Mouse (Mus musculus) kidney, postnatal 25 days (tissue): Measurements from ENCODE around the gene Shisa9.

ENCODE experiments used
- DNase-seq, 2 experiments: peaks; one replicate each; pipeline ENCODE4 v3.0.0; 2021; ENCODE audit warnings: mixed read lengths in 2 of 2

The Shisa9 gene

GRCm38 (mm10) chr16:12203055-12203454, 219.1 kb downstream of the Shisa9 start:
- DNase-seq: no peak

DNA sequence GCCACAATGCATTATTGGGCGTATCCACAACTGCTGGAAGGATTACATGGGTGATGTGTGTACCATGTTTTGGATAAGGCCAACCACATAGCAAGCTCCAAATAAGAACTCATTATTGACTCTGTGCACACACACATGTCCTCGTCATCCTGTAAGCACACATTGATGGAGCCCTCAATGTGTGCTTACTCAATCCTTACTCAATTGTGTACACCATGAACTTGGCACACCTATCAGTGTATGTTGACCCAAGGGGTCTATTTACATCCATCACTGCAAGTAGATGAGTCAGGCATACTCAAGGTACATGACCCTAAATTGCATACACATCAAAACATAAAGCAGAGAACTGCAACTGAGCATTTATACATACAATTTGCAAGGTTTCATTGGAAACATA, 220.5 kb downstream of the Shisa9 start:
- no peak for DNase-seq

GRCm38 (mm10) chr16:12206421-12206950, 222.6 kb downstream of the Shisa9 start:
- no peak for DNase-seq

DNA sequence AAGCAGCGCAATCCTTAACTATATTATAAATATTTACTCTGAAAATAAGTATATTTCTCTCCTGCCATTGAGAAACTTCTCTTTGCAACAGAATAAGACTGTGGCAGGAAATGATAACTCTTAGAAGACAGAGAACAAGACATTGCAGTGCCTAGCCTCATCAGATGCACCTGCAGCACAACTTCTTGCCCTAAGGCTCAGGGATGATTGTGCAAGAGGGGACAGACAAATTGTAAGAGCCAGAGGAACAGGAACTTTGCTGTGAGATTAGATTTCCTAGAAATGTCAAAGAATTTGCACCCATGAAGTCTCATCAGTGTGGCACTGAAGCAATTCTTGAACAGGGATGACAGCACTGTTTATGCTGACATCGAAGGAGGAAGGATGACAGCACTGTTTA, 223.0 kb downstream of the Shisa9 start:
- DNase-seq: no peak

DNA sequence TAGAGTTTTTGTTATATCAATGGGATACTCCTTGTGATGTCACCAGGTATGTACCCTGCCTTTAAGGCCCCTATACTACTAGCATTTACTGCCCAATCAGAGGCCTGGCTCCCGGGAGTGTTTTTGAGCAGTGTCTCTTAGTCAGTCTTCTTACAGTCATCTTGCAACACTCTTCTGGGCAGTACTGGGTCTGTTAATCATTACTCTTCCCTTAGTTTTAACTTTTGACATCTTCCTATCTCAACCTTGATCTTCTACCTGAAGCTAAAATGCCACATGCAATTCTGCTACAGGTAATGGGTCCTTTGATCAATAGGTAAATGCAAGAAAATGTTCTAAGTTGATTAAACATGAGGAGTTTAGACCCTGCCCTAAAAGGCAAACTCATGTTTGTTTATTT, 225.4 kb downstream of the Shisa9 start:
- DNase-seq: no peak

DNA sequence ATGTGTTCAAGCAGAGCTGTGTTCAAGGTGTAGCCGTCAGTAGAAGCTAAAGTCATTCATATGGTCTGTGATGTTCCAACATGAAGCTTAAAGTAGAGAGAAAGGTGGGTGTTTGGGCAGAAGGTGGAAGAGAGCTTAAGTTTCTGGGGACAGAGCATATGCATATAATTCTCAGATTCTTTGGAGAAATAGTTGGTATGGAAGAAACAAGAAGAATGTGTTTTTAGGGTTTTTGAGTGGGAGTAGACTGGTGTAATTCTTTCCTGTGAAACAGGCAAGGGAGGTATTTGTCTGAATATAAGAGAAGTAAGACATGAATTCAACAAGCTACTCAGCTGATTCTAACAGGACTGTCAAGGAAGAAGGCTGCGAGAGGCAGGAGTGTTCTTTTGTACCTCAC, 225.9 kb downstream of the Shisa9 start:
- no peak for DNase-seq

DNA sequence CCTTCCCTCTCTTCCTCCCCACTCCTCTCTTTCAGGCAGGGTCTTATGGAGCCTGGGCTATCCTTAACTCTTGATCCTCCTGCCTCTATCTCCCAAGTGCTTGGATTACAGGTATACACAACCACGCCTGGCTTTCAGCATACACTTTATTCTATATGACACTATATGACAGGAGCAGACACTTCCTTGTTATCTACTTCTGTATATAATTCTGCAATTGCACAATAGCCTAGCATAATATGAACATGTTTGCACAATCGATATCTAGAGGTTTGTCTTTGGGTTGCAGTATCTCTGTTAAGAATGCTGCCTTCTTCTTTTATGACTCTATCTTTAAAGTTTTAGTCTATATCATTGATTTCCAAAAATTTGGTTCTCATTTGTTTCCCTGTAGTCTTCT, 230.1 kb downstream of the Shisa9 start:
- no peak for DNase-seq

GRCm38 (mm10) chr16:12217289-12218150, 233.6 kb downstream of the Shisa9 start:
- DNase-seq: no peak

DNA sequence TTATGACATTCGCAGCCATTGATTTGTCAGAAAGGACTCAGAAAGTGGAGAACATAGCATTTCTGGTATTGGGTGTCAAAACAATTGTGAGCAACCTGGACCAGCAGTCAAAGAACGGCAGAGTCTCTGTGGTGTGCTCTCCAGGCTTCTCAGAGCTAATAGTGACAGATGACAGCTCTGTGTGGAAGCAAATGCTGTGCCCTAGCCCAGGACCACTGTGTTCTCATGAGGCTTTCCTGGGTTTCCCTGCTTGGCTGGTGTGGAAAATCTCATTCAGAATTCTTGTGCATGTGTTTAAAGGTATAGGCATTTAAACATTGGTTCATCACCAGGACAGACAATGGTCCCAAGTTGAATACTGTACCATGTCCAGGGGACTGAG, 234.2 kb downstream of the Shisa9 start:
- no peak for DNase-seq

GRCm38 (mm10) chr16:12219821-12220220, 235.9 kb downstream of the Shisa9 start:
- DNase-seq: no peak

- DNase-seq: no peak
These were observed 239.6 kb downstream of the Shisa9 start for GRCm38 (mm10) chr16:12223537-12223936.

DNA sequence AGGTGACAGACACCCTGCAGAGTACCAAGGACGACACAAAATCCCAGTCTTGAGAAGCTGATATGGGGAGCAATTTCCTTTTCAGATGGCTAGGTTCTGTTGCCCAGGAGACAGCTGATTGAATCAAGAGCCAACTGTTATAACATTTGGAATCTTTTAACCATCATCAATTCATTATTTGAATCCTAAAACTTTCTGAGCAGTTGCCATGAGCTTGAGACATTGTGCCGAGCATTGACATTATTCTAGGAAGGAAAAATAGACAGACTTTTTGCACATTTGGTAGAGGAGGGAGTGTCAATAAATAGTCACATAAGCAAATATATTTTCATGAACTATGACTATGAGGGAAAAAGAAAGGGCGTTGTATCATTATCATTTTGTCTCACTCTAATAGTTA, 243.0 kb downstream of the Shisa9 start:
- no peak for DNase-seq

GRCm38 (mm10) chr16:12233288-12233687, 249.4 kb downstream of the Shisa9 start:
- peak; percentile 64 to 72 for DNase-seq

DNA sequence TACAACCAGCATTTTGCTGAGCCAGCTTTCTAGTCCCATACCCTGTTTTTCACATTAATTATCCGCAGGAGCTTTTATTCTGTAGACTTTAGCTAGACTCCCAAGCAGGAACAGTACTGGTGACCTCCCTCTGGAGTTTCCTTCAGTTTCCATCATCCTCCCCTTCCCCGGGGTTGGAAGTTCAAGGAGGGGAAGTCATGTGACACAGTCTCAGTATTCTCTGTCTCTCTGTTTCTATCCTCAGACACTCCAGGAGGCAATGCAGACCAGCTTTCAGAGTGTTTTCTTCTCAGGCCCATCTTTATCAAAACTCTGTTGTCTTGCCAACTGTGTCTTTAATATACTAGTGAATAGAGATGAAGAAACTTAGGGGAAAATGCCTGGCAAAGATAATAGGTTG, 250.4 kb downstream of the Shisa9 start:
- DNase-seq: peak; percentile 15 to 51

DNA sequence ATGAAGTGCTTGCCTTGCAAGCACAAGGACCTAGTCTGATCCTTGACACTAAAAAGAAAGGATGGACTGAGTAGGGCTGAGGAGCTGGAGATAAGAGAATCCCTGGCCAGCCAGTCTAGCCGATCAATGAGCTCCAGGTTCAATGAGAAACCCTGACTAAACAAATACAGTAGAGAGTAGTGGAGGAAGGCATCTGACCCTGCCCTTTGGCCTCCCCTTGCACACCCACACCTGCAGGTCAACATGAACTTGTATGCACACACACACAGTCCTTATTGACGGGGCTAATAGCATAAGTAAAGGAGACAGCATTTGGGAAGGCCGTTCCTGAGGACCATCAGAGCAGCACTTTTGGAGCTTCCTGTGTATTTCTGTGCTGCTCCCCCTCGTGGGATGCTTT, 254.7 kb downstream of the Shisa9 start:
- DNase-seq: no peak

- no peak for DNase-seq
These were observed 275.4 kb downstream of the Shisa9 start for GRCm38 (mm10) chr16:12259361-12259760.

GRCm38 (mm10) chr16:12265828-12266227, 281.9 kb downstream of the Shisa9 start:
- DNase-seq: no peak

DNA sequence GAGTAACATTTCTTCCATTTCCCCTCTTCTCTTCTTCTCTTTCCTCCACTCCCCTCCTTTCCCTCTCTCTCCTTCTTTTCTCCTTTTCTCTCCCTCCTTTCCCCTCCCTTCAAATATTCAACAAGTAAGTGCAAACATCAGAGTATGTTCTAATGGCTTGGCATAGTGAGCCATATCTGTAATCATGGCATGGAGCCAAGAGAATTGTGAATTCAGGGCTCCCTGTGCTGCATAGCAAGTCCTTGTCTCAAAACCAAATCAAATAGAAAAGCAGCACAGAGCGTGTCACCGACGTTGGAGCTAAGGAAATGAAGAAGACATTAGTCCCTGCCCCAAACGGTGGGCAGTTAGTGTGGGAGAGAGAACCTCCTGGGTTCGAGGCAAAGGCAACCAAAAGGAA, 316.6 kb downstream of the Shisa9 start:
- no peak for DNase-seq

DNA sequence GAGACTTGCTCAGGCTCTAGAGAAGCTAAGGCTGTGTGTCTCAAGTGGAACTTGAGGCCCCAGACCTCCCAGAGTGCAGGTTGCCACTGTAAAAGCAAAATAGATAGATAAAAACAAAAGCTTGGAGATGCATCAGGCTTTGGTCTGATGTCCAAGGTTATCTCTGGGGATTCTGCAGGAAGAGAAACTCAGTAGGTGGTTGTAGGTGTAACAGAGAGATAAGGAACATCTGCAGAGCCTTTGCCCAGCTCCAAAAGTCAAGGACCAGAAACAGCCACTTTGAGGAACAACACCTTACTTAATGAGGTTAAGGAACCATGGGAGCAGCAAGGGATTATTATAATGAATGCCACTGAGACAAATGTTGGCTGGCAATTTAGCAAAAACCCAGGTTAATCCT, 319.5 kb downstream of the Shisa9 start:
- DNase-seq: no peak

GRCm38 (mm10) chr16:12307318-12307965, 323.5 kb downstream of the Shisa9 start:
- DNase-seq: no peak

GRCm38 (mm10) chr16:12309826-12310225, 325.9 kb downstream of the Shisa9 start:
- no peak for DNase-seq

GRCm38 (mm10) chr16:12315627-12316026, 331.7 kb downstream of the Shisa9 start:
- no peak for DNase-seq
